Mouse (Mus musculus) gastrocnemius, postnatal 25 days (tissue): ENCODE results near the gene Adm2. TPM values are rescaled to one million over a fixed set of nuclear protein-coding genes. Genes with fewer than 3 reads are reported as not detected.
A peak's percentile ranks its signal among the peaks of the same experiment; 100 is the strongest.

Experiments
- DNase-seq: peaks from one replicate; pipeline ENCODE4 v3.0.0; 2022
- long read RNA-seq, 2 experiments: library from polyadenylated mRNA; stranded (forward); transcript quantifications; one replicate each; pipeline ENCODE4 v2.0.0; 2021
- total RNA-seq, 2 experiments: library from RNA; stranded (reverse); gene quantifications; 1 replicate in 1 of 2; 2 replicates in 1 of 2; pipeline ENCODE4 v1.2.3; 2021

Adm2 gene
- total RNA-seq: not detected
- long read RNA-seq, experiment 1: 0 reads
- long read RNA-seq, experiment 2: 0 reads

DNA sequence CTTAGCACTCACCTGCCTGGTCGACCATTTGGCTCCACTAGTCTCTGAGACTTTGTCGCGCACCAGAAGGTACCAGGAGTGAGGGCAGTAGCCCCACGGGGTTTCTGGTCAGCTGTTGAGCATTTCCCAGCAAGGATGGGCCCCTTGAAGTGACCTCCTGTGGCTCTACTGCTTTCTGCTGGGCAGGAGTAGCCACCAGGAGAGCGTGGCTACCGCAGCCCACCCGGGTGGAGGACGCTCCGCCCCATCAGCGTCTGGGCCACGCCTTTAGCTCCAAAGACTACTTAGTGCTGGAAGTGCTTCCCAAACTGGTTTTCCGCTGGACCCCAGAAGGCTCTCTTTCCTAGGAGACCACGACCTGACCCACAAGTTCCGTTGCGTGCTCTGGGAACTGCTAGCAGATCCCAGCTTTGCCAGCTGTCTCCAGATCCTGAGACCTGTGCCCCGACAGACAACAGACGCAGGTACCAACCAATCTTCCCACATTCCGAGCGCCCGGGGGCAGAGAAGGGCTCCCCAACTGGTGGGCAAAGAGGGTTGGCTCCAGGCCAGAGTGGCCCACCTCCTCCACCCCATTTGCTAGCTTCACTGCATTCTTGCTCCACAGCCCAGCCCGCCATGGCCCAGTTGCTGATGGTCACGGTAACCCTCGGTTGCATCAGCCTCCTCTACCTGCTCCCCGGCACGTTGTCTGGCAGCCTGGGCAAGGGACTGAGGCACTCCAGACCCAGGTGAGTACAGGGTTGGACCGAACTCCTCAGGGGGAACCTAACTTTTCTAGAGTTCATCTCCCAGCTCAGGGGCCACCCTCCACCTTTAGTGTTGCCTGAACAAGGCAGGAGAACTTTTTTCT is at the start of gene Adm2:
Gene Adm2, plus strand, starts transcription at position 51 of the 853 bp plus-strand sequence.
- DNase-seq: no peak

DNA sequence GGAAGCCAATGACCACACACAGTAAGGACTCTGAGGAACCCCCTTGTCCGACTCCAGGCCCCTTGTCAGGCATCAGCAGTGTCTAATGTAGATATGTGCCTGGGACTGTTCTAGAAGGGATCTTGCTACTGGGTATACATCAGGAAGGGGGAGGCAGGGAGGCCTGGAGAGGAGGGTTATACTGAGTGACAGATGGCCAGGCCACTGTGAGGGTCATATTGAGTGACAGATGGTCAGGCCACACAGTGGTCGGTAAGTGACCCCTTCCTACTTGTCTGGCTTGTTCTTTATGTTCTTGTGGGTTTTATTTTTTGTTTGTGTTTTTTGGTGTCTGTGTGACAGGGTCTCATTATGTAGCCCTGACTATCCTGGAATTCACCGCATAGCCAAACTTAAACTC is 47.0 kb upstream of the Adm2 start:
- DNase-seq: no peak

DNA sequence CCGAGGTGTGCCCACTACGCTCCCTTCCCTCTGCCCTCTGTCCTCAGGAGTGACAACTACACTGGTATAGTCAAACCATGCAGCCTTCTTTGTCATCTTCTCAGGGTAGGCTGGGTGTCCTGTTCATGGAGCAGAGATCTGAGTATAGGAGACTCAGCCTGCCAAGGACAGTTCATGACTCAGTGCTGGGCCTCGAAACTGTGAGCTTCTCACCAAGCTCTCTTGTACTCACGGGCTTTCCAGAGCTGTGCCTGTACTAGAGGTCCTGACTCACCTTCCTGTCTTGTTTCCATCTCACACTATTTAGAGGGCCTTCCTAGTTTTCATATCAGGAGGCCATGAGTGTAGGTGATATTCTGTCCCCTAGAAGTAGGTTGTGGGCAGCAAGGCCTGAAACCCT is 45.2 kb upstream of the Adm2 start:
- DNase-seq: no peak

- DNase-seq: no peak
These were observed 40.0 kb upstream of the Adm2 start for GRCm38 (mm10) chr15:89282546-89282945.

- DNase-seq: no peak
These were observed 38.4 kb upstream of the Adm2 start for GRCm38 (mm10) chr15:89284094-89284493.

DNA sequence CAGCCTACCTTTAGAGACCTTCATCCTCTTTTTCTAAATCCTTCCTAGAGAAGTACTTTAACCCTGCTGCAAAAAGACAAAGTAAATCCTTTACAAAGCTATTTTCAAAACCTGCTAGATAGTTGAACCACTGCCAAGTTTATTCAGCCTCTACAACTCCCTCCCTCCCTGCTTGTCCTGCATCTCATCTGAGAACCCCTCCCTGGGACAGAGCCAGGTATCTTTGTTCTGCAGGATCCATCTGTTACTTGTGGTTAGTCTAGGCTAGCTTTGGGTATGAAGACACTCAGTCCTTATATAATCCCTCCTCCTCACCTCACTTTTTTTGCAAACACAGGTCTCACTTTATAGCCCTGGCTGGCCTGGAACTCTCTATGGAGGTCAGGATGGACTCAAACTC is 37.5 kb upstream of the Adm2 start:
- no peak for DNase-seq

DNA sequence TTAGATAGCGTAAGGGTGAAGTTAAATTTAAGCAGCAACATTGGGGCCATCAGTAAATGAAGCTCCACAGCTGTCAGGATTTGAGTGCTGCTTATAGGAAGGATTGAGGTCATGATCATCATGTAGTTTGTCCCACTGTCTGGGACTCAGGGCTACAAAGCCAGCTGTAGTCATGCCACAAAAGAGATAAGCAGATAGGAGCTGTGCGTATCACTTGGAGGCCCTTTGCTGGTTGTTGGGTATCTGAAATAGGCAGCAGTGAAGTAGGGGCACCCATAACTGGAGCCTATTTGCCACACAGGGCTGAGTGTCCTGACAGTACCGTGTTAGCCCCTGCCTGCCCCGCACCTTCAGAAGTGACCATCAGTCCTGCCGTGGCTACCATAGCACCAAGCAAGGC is 37.0 kb upstream of the Adm2 start:
- no peak for DNase-seq

GRCm38 (mm10) chr15:89286114-89286513 is 36.4 kb upstream of the Adm2 start:
- DNase-seq: no peak

GRCm38 (mm10) chr15:89286582-89286981 is 35.9 kb upstream of the Adm2 start:
- no peak for DNase-seq

- no peak for DNase-seq
These were observed 34.2 kb upstream of the Adm2 start for GRCm38 (mm10) chr15:89288227-89288767.

- DNase-seq: no peak
These were observed 33.1 kb upstream of the Adm2 start for GRCm38 (mm10) chr15:89289455-89289854.

DNA sequence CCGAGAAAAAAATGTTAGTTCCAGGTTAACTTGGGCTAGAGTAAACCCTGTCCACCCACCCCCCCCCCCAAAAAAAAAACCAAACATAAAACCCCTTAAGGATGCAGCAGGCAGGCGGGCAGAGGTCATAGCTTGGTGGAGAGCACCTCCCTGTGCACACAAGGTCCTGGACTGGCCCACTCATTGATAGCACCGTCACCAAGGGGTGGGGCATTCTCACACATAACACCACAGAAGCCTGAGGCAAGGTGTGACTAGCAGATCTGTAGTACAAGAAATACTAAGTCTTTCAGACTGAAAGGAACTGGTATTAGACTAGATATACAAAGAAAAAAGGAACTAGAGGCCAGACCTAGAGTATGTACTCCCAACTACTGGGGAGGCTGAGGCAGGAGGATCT is 31.0 kb upstream of the Adm2 start:
- DNase-seq: no peak

DNA sequence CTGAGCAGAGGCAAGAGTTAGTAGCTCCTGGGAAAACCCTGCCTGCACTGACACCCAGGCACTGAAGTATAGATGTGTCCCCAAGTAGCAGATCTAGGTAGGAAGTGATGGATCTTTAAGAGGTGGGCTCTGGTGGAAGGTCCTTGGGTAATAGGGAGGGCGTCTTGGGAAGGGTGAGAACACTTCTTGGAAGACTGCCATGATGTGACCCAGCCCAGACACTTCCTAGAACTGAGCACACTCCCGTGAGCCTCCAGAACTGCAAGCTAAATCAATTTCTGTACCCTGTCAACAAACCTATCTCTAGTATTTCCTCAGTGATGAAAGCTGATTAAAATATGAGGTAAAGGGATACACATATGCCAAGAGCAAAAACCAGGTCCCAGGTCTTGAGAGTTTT is 29.7 kb upstream of the Adm2 start:
- no peak for DNase-seq

GRCm38 (mm10) chr15:89293778-89294177 is 28.7 kb upstream of the Adm2 start:
- no peak for DNase-seq

GRCm38 (mm10) chr15:89295580-89296165 is 26.8 kb upstream of the Adm2 start:
- no peak for DNase-seq

DNA sequence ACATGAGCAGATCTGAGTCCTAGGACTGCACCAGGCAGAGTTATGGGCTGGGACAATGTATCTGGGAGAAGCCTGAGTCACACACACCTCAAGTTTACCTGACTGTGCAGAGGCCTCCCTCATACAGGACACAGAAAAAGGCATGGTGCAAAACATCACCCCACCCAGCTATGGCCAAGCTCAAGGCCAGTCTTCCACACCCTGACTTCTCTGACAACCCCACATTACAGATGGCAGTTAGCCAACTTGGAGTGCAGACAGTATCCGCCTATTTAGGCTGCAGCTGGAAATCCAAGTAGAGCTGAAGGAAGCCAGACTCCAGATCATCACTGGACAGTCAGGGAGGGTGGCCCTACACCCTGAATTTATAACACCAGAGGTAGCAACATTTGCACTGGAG is 26.1 kb upstream of the Adm2 start:
- peak; percentile 57 for DNase-seq

GRCm38 (mm10) chr15:89297695-89298094 is 24.8 kb upstream of the Adm2 start:
- no peak for DNase-seq

- no peak for DNase-seq
These were observed 22.3 kb upstream of the Adm2 start for GRCm38 (mm10) chr15:89300180-89300579.

- no peak for DNase-seq
These were observed 21.9 kb upstream of the Adm2 start for GRCm38 (mm10) chr15:89300600-89300999.

DNA sequence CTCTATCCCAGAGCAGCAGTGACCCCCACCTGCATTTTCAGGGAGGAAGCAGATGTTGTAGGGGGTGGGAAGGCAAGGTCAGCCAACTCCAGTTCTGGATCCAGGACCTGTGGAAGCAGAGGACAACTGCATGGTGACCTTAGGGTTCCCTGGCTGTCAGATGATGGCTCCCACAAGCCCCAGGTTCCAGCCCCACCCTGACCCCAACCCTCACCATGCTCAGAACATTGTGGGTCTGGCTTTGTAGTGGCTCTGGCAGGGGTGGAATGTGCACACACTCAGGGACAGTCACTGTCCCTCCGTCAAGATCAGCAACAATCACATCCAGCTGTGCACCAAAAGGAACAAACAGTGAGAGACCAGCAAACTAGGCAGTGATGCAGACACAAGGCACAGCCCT is 16.6 kb upstream of the Adm2 start:
- no peak for DNase-seq

GRCm38 (mm10) chr15:89307461-89307860 is 15.1 kb upstream of the Adm2 start:
- DNase-seq: no peak

GRCm38 (mm10) chr15:89308406-89309139 is 13.9 kb upstream of the Adm2 start:
- no peak for DNase-seq

DNA sequence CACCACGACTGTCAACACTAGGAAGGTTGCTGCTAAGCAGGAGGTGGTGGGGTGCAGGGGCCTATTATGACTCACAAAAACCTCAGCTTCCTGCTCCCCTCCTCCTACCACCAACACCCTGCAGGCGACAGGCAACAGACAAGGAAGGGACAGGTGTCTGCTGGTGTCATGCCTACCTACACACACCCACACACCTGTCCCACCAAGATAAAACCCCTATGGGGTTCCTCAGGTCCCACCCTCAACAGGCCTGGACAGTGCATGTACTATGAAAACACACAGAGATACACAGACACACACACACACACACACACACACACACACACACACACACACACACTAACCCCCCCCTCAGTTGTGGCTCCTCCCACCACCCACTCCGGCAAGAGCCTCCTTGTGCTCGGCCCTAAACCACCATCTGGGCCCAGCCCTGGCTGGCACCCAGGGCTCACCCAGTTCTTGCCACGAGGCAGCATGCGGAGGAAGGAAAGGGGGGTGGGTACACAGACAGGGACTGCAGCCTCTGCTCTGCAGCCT is 12.5 kb upstream of the Adm2 start:
- no peak for DNase-seq
